Mouse (Mus musculus): Measurements from ENCODE around the gene Tmem100. TPM values are rescaled to one million over a fixed set of nuclear protein-coding genes. Genes with fewer than 3 reads are reported as not detected.

The Tmem100 gene
- polyA plus RNA-seq, 1 experiment, result not detected

GRCm38 (mm10) chr11:90007791-90008531, 22.2 kb upstream of the Tmem100 start:
- TF ChIP-seq POLR2A (IDR thresholded peaks at IDR 0.05; ENCODE audit: borderline replicate concordance, low read depth, low read length) (no peak), CTCF (IDR thresholded peaks at IDR 0.05; ENCODE audit: low read depth, low read length) (no peak)
- Histone ChIP-seq H3K4me1 (ENCODE audit: control insufficient read depth, insufficient read depth, low read length) (no peaks in the 10 kb centered on the region), H3K4me3 (ENCODE audit: insufficient read depth, low read length) (no peak overlapping the region), H3K27ac (ENCODE audit: insufficient read depth, low read depth, low read length) (no peak overlapping the region)

- TF ChIP-seq POLR2A (IDR thresholded peaks at IDR 0.05; ENCODE audit: borderline replicate concordance, low read depth, low read length) (no peak), CTCF (IDR thresholded peaks at IDR 0.05; ENCODE audit: low read depth, low read length) (no peak)
- Histone ChIP-seq H3K4me1 (ENCODE audit: control insufficient read depth, insufficient read depth, low read length) (no peaks in the 10 kb centered on the region), H3K27ac (ENCODE audit: insufficient read depth, low read depth, low read length) (no peak overlapping the region), H3K4me3 (ENCODE audit: insufficient read depth, low read length) (no peak overlapping the region)
Observed at GRCm38 (mm10) chr11:90013657-90014056, 16.5 kb upstream of the Tmem100 start.

- H3K4me1 ChIP-seq (ENCODE audit: control insufficient read depth, insufficient read depth, low read length), result no peaks in the 10 kb centered on the region
- no peak overlapping the region for H3K27ac ChIP-seq (ENCODE audit: insufficient read depth, low read depth, low read length)
- TF ChIP-seq CTCF (IDR thresholded peaks at IDR 0.05; ENCODE audit: low read depth, low read length) (no peak), POLR2A (IDR thresholded peaks at IDR 0.05; ENCODE audit: borderline replicate concordance, low read depth, low read length) (no peak)
- no peak overlapping the region for H3K4me3 ChIP-seq (ENCODE audit: insufficient read depth, low read length)
Observed at GRCm38 (mm10) chr11:90015281-90015680, 14.9 kb upstream of the Tmem100 start.

GRCm38 (mm10) chr11:90019161-90019560, 11.0 kb upstream of the Tmem100 start:
- Histone ChIP-seq H3K4me1 (ENCODE audit: control insufficient read depth, insufficient read depth, low read length) (no peaks in the 10 kb centered on the region), H3K4me3 (ENCODE audit: insufficient read depth, low read length) (no peak overlapping the region), H3K27ac (ENCODE audit: insufficient read depth, low read depth, low read length) (no peak overlapping the region)
- TF ChIP-seq CTCF (IDR thresholded peaks at IDR 0.05; ENCODE audit: low read depth, low read length), result no peak
- no peak for TF ChIP-seq POLR2A (IDR thresholded peaks at IDR 0.05; ENCODE audit: borderline replicate concordance, low read depth, low read length)

GRCm38 (mm10) chr11:90025891-90026801, 4.0 kb upstream of the Tmem100 start:
- Histone ChIP-seq H3K27ac (ENCODE audit: insufficient read depth, low read depth, low read length) (no peak overlapping the region), H3K4me1 (ENCODE audit: control insufficient read depth, insufficient read depth, low read length) (peaks cover 7% of the 10 kb centered on the region), H3K4me3 (ENCODE audit: insufficient read depth, low read length) (no peak overlapping the region)
- TF ChIP-seq CTCF (IDR thresholded peaks at IDR 0.05; ENCODE audit: low read depth, low read length) (no peak), POLR2A (IDR thresholded peaks at IDR 0.05; ENCODE audit: borderline replicate concordance, low read depth, low read length) (no peak)

GRCm38 (mm10) chr11:90026802-90027174, 3.4 kb upstream of the Tmem100 start:
- TF ChIP-seq POLR2A (IDR thresholded peaks at IDR 0.05; ENCODE audit: borderline replicate concordance, low read depth, low read length) (no peak), CTCF (IDR thresholded peaks at IDR 0.05; ENCODE audit: low read depth, low read length) (no peak)
- Histone ChIP-seq H3K4me3 (ENCODE audit: insufficient read depth, low read length) (no peak overlapping the region), H3K4me1 (ENCODE audit: control insufficient read depth, insufficient read depth, low read length) (peaks cover 7% of the 10 kb centered on the region), H3K27ac (ENCODE audit: insufficient read depth, low read depth, low read length) (no peak overlapping the region)

GRCm38 (mm10) chr11:90027216-90027615, 2.9 kb upstream of the Tmem100 start:
- Histone ChIP-seq H3K4me1 (ENCODE audit: control insufficient read depth, insufficient read depth, low read length) (peaks cover 7% of the 10 kb centered on the region), H3K27ac (ENCODE audit: insufficient read depth, low read depth, low read length) (no peak overlapping the region), H3K4me3 (ENCODE audit: insufficient read depth, low read length) (no peak overlapping the region)
- TF ChIP-seq POLR2A (IDR thresholded peaks at IDR 0.05; ENCODE audit: borderline replicate concordance, low read depth, low read length) (no peak), CTCF (IDR thresholded peaks at IDR 0.05; ENCODE audit: low read depth, low read length) (no peak)

- 0 out of 2 replicates have a peak overlapping the region, but pooled peaks have one; percentile 16 for H3K27ac ChIP-seq (ENCODE audit: insufficient read depth, low read depth, low read length)
- peaks cover 7% of the 10 kb centered on the region for H3K4me1 ChIP-seq (ENCODE audit: control insufficient read depth, insufficient read depth, low read length)
- TF ChIP-seq POLR2A (IDR thresholded peaks at IDR 0.05; ENCODE audit: borderline replicate concordance, low read depth, low read length), result no peak
- no peak overlapping the region for H3K4me3 ChIP-seq (ENCODE audit: insufficient read depth, low read length)
Observed at GRCm38 (mm10) chr11:90028746-90029145, 1.4 kb upstream of the Tmem100 start.

- H3K27ac ChIP-seq (ENCODE audit: insufficient read depth, low read depth, low read length), result peak overlapping the region; percentile 55
- peak overlapping the region; percentile 70 for H3K4me3 ChIP-seq (ENCODE audit: insufficient read depth, low read length)
- peaks cover 7% of the 10 kb centered on the region for H3K4me1 ChIP-seq (ENCODE audit: control insufficient read depth, insufficient read depth, low read length)
Observed at GRCm38 (mm10) chr11:90029354-90029753, 794 bp upstream of the Tmem100 start.

GRCm38 (mm10) chr11:90030557-90030956, 409 bp downstream of the Tmem100 start:
- H3K4me1 ChIP-seq (ENCODE audit: control insufficient read depth, insufficient read depth, low read length), result peaks cover 7% of the 10 kb centered on the region
- H3K27ac ChIP-seq (ENCODE audit: insufficient read depth, low read depth, low read length), result no peak overlapping the region
- peak overlapping the region; percentile 23; the same call in 1 of the 2 replicates for H3K4me3 ChIP-seq (ENCODE audit: insufficient read depth, low read length)

More at GRCm38 (mm10) chr11:90029354-90029753, 794 bp upstream of the Tmem100 start:
- no peak for TF ChIP-seq POLR2A (IDR thresholded peaks at IDR 0.05; ENCODE audit: borderline replicate concordance, low read depth, low read length)
- no peak for TF ChIP-seq CTCF (IDR thresholded peaks at IDR 0.05; ENCODE audit: low read depth, low read length)

More at GRCm38 (mm10) chr11:90030557-90030956, 409 bp downstream of the Tmem100 start:
- TF ChIP-seq CTCF (IDR thresholded peaks at IDR 0.05; ENCODE audit: low read depth, low read length) (no peak), POLR2A (IDR thresholded peaks at IDR 0.05; ENCODE audit: borderline replicate concordance, low read depth, low read length) (no peak)

All from bone marrow macrophage, adult 2 months (primary cell).